Mouse (Mus musculus): ENCODE results near the gene Neurod2. TPM values are rescaled to one million over a fixed set of nuclear protein-coding genes. Genes with fewer than 3 reads are reported as not detected.
A peak's percentile ranks its signal among the peaks of the same experiment; 100 is the strongest.

Neurod2 gene
- polyA plus RNA-seq, 1 experiment from 2014 or later: 0.17 TPM

DNA sequence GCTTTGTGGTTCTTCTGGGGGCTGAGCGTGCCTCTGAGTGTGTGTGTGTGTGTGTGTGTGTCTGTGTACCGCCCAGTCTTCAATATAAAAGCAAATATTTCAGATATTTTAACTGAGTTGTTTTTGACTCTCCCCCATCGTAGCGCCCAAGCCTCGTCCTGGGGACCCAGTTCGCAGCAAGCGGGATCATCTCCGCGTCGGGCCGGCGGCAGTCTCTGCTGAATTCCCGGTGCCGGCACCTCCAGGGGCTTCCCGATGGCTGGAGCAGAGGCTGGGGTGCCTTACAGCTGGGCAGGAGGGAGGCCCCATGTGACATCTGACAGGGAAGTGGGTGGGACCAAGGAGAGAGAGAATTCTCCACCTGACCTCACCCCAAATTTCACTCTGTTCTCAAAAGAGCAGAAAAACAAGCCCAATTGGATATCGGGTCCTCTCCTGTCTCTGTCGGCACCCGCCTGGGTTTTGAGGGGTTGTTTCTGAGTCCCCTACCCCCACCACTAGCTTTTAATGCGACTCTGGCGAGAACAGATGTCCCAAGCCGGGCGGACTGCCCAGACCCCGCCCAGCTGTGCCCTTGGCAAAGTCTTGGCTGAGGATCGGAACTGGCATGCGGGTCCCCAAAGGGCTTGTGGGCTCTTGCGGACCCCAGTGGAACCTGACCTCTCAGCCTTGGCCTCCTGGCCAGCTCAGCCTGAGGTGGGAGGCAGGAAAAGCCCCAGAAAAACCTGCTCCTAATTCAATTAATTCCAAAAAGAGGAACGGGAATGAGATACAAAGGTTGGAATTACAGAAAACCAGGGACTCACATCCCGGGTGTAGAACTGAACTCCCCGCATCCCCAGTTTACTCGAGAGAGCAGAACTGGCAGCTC, 8.4 kb downstream of the Neurod2 start:
- Histone ChIP-seq H3K27ac (no peak overlapping the region), H3K4me3 (peak overlapping the region; percentile 11; the same call in 1 of the 2 replicates), H3K4me1 (peaks cover 34% of the 10 kb centered on the region), H3K36me3 (no peaks in the 10 kb centered on the region), H3K9me3 (no peaks in the 10 kb centered on the region), H3K27me3 (peaks cover 100% of the 10 kb centered on the region), H3K9ac (no peak overlapping the region), H3K4me2 (peak overlapping the region; percentile 47)
- WGBS: under 1% methylated on average over 30 of the region's 30 CpGs
- ATAC-seq (ENCODE audit: insufficient number of reproducible peaks, insufficient read depth, low FRiP score, low TSS enrichment, low read depth): no peak

DNA sequence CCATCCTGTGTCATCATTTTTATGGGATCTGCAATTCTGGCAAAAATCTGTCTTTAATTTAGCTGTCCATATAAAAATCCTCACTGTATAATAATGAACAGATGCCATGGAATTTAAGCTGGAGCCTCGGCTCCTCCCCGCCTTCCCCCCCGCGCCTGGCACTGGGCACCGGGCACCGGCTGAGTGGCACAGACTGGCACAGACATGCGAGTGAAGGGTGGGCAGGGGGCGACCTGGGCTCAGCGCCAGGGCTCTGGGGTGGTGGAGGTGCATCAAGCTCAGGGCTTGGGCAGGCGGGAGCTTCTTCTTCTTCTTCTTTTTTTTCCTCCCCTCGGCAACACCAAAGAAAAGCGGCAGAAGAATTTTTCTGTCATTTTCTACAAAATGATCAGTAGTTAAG, 9.1 kb downstream of the Neurod2 start:
- H3K9me3 ChIP-seq: no peaks in the 10 kb centered on the region
- WGBS: 4% methylated on average over 12 of the region's 12 CpGs
- H3K36me3 ChIP-seq: no peaks in the 10 kb centered on the region
- no peak overlapping the region for H3K9ac ChIP-seq
- H3K4me2 ChIP-seq: peak overlapping the region; percentile 47
- ATAC-seq (ENCODE audit: insufficient number of reproducible peaks, insufficient read depth, low FRiP score, low TSS enrichment, low read depth): no peak
- H3K4me3 ChIP-seq: peak overlapping the region; percentile 26
- peaks cover 34% of the 10 kb centered on the region for H3K4me1 ChIP-seq
- H3K27ac ChIP-seq: no peak overlapping the region
- H3K27me3 ChIP-seq: peaks cover 100% of the 10 kb centered on the region

GRCm38 (mm10) chr11:98319944-98320343, 9.5 kb downstream of the Neurod2 start:
- Histone ChIP-seq H3K36me3 (no peaks in the 10 kb centered on the region), H3K27me3 (peaks cover 100% of the 10 kb centered on the region), H3K27ac (no peak overlapping the region), H3K4me1 (peaks cover 34% of the 10 kb centered on the region), H3K9me3 (no peaks in the 10 kb centered on the region), H3K9ac (no peak overlapping the region), H3K4me3 (no peak overlapping the region), H3K4me2 (0 out of 2 replicates have a peak overlapping the region, but pooled peaks have one; percentile 47)
- ATAC-seq (ENCODE audit: insufficient number of reproducible peaks, insufficient read depth, low FRiP score, low TSS enrichment, low read depth): no peak
- 2% methylated on average over 2 of the region's 2 CpGs for WGBS

- Histone ChIP-seq H3K36me3 (no peaks in the 10 kb centered on the region), H3K27ac (no peak overlapping the region), H3K4me2 (no peak overlapping the region), H3K4me3 (no peak overlapping the region), H3K27me3 (peaks cover 100% of the 10 kb centered on the region), H3K9ac (no peak overlapping the region), H3K4me1 (peaks cover 34% of the 10 kb centered on the region), H3K9me3 (no peaks in the 10 kb centered on the region)
- ATAC-seq (ENCODE audit: insufficient number of reproducible peaks, insufficient read depth, low FRiP score, low TSS enrichment, low read depth): no peak
- WGBS: 11% methylated on average over 4 of the region's 4 CpGs
These were observed 9.9 kb downstream of the Neurod2 start for GRCm38 (mm10) chr11:98319544-98319943.

GRCm38 (mm10) chr11:98319120-98319519, 10.3 kb downstream of the Neurod2 start:
- 0 out of 2 replicates have a peak overlapping the region, but pooled peaks have one; percentile 27 for H3K4me2 ChIP-seq
- H3K9ac ChIP-seq: no peak overlapping the region
- no peak overlapping the region for H3K27ac ChIP-seq
- peaks cover 34% of the 10 kb centered on the region for H3K4me1 ChIP-seq
- H3K27me3 ChIP-seq: peaks cover 100% of the 10 kb centered on the region
- no peak overlapping the region for H3K4me3 ChIP-seq
- no peaks in the 10 kb centered on the region for H3K9me3 ChIP-seq
- ATAC-seq (ENCODE audit: insufficient number of reproducible peaks, insufficient read depth, low FRiP score, low TSS enrichment, low read depth): no peak
- no peaks in the 10 kb centered on the region for H3K36me3 ChIP-seq
- 3% methylated on average over 15 of the region's 15 CpGs for WGBS

GRCm38 (mm10) chr11:98318421-98319116, 10.9 kb downstream of the Neurod2 start:
- Histone ChIP-seq H3K27me3 (peaks cover 100% of the 10 kb centered on the region), H3K27ac (no peak overlapping the region), H3K4me3 (peak overlapping the region; percentile 19; the same call in 1 of the 2 replicates), H3K36me3 (no peaks in the 10 kb centered on the region), H3K4me1 (peaks cover 38% of the 10 kb centered on the region), H3K9ac (no peak overlapping the region), H3K9me3 (no peaks in the 10 kb centered on the region), H3K4me2 (peak overlapping the region; percentile 27)
- no peak for ATAC-seq (ENCODE audit: insufficient number of reproducible peaks, insufficient read depth, low FRiP score, low TSS enrichment, low read depth)
- 2% methylated on average over 14 of the region's 14 CpGs for WGBS

- WGBS: 5% methylated on average over 7 of the region's 7 CpGs
- Histone ChIP-seq H3K9ac (no peak overlapping the region), H3K4me2 (no peak overlapping the region), H3K36me3 (no peaks in the 10 kb centered on the region), H3K27ac (no peak overlapping the region), H3K4me3 (no peak overlapping the region), H3K9me3 (no peaks in the 10 kb centered on the region), H3K4me1 (peaks cover 38% of the 10 kb centered on the region), H3K27me3 (peaks cover 98% of the 10 kb centered on the region)
- ATAC-seq (ENCODE audit: insufficient number of reproducible peaks, insufficient read depth, low FRiP score, low TSS enrichment, low read depth): no peak
These were observed 12.0 kb downstream of the Neurod2 start for GRCm38 (mm10) chr11:98317479-98317878.

DNA sequence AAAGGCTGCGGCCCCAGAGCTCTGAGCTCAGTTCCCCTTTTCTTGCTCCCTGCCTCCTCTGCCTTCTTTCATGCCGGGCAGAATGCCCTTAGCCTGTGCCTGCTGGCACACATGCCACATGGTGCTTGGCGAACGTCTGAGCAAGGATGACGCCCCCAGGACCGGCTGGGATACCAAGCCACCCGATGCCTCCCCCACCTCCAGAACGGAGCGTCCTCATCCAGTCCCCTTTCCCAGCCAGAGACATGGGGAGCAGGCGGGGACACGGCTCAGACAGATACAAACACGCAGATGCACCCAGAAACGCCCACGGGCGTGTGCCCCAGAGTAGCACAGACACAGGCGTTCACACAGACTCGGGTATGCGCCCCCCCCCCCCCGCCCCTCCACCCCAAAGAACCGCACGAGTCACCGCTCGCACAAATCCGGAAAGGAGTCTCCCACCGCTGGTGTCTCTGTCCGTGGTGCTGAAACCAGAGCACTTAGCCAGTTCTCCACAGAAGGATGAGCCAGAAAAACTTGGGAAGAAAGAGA, 15.6 kb downstream of the Neurod2 start:
- no peak for ATAC-seq (ENCODE audit: insufficient number of reproducible peaks, insufficient read depth, low FRiP score, low TSS enrichment, low read depth)
- H3K4me3 ChIP-seq: 0 out of 2 replicates have a peak overlapping the region, but pooled peaks have one; percentile 6
- peaks cover 13% of the 10 kb centered on the region for H3K4me1 ChIP-seq
- peaks cover 93% of the 10 kb centered on the region for H3K27me3 ChIP-seq
- no peaks in the 10 kb centered on the region for H3K9me3 ChIP-seq
- H3K9ac ChIP-seq: no peak overlapping the region
- peak overlapping the region; percentile 41; the same call in 1 of the 2 replicates for H3K4me2 ChIP-seq
- H3K36me3 ChIP-seq: no peaks in the 10 kb centered on the region
- 2% methylated on average over 26 of the region's 26 CpGs for WGBS
- no peak overlapping the region for H3K27ac ChIP-seq

DNA sequence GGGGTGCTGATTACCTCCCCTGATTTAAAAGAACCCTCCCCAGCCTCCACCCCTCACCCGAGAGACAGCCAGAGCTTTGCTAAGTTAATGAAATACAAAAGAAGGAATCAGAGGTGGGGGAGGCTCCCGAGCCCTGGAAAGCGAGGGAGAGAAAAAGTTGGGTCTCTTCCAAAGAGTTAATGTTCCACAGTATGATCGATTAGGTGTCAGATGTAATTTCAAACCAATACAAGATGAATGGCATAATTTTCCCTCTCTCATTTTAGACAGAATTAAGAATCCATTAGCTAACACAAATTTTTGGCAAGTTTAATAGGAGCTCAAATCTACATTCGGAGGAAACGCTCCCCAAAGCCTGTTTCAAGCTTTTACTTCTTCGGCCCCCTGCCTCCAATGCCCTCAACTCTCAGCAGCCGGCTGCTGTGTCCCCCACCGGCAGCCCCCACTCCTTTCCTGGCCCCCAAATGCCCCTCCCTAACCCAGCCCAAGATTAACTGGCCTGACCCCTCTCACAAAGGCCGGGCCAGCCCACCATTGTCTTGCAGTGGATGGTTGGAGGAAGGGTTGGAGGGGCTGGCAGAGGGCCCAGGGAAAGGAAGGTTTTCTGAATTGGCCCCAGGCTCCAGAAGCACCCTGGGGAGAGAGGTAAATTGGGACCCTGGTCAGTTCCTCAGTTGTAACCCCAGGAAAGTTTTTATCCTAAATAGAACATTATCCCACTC, 30.8 kb downstream of the Neurod2 start:
- no peak for ATAC-seq (ENCODE audit: insufficient number of reproducible peaks, insufficient read depth, low FRiP score, low TSS enrichment, low read depth)
- no peaks in the 10 kb centered on the region for H3K9me3 ChIP-seq
- H3K4me1 ChIP-seq: peaks cover 10% of the 10 kb centered on the region
- no peak overlapping the region for H3K4me3 ChIP-seq
- H3K27ac ChIP-seq: no peak overlapping the region
- 6% methylated on average over 10 of the region's 10 CpGs for WGBS
- no peaks in the 10 kb centered on the region for H3K36me3 ChIP-seq
- no peak overlapping the region for H3K4me2 ChIP-seq
- H3K9ac ChIP-seq: no peak overlapping the region
- H3K27me3 ChIP-seq: peaks cover 82% of the 10 kb centered on the region

- H3K9me3 ChIP-seq: no peaks in the 10 kb centered on the region
- H3K36me3 ChIP-seq: no peaks in the 10 kb centered on the region
- ATAC-seq (ENCODE audit: insufficient number of reproducible peaks, insufficient read depth, low FRiP score, low TSS enrichment, low read depth): no peak
- 9% methylated on average over 7 of the region's 7 CpGs for WGBS
- peaks cover 79% of the 10 kb centered on the region for H3K27me3 ChIP-seq
- peaks cover 10% of the 10 kb centered on the region for H3K4me1 ChIP-seq
- H3K27ac ChIP-seq: no peak overlapping the region
- no peak overlapping the region for H3K4me3 ChIP-seq
- no peak overlapping the region for H3K9ac ChIP-seq
- H3K4me2 ChIP-seq: no peak overlapping the region
These were observed 31.7 kb downstream of the Neurod2 start for GRCm38 (mm10) chr11:98297778-98298177.

DNA sequence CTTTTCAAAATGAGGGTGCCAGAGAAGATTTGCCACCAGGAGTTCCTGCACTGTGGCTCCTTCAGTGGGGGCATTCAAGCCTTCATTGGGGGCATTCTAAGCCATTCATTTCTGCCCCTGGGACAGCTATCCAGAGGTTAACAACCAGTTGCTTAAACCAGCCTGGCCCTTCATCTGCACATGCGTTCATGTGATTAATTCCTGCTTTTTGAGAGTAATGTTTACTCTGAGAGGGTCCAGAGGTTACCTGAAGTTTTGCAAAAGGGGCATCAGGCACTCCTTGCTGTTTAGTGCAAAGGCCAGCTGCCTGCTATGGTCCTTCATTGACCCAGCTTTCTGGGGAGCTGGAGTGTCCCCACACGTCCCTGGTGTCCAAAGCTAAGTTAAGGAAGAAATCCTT, 32.5 kb downstream of the Neurod2 start:
- WGBS: 47% methylated on average over 2 of the region's 2 CpGs
- Histone ChIP-seq H3K4me3 (no peak overlapping the region), H3K9ac (no peak overlapping the region), H3K4me2 (no peak overlapping the region), H3K4me1 (peaks cover 10% of the 10 kb centered on the region), H3K36me3 (no peaks in the 10 kb centered on the region), H3K27me3 (peaks cover 76% of the 10 kb centered on the region), H3K27ac (no peak overlapping the region), H3K9me3 (no peaks in the 10 kb centered on the region)
- ATAC-seq (ENCODE audit: insufficient number of reproducible peaks, insufficient read depth, low FRiP score, low TSS enrichment, low read depth): no peak
